Mouse (Mus musculus) hindbrain, embryonic 13.5 days (tissue): ENCODE measurements around the gene Zfp523. TPM values are rescaled to one million over a fixed set of nuclear protein-coding genes. Genes with fewer than 3 reads are reported as not detected.

Experiments
- ATAC-seq: fragments of 200-750 bp; cut with Nextera tagmentation; 2 replicates; pipeline ENCODE4 v1.8.0; 2017; ENCODE audit warnings: moderate TSS enrichment; ENCODE audit not compliant: low FRiP score
- H3K27ac ChIP-seq: fragments of 300-500 bp; sonication (generic); 2 replicates; pipeline ENCODE4 v1.5.1; 2015; ENCODE audit warnings: inconsistent platforms, mild to moderate bottlenecking, moderate library complexity
- H3K27me3 ChIP-seq: fragments of 300-500 bp; sonication (generic); 2 replicates; pipeline ENCODE4 v1.6.1; 2015; ENCODE audit warnings: mild to moderate bottlenecking, inconsistent platforms
- H3K36me3 ChIP-seq: fragments of 300-500 bp; sonication (generic); 2 replicates; pipeline ENCODE4 v1.6.1; 2015; ENCODE audit warnings: mild to moderate bottlenecking, inconsistent platforms
- H3K4me1 ChIP-seq: fragments of 300-500 bp; sonication (generic); replicated peaks from 2 replicates; pipeline ENCODE4 v1.6.1; 2015; ENCODE audit warnings: inconsistent platforms
- H3K4me2 ChIP-seq: fragments of 300-500 bp; sonication (generic); 2 replicates; pipeline ENCODE4 v1.6.1; 2015; ENCODE audit warnings: inconsistent platforms, mild to moderate bottlenecking, moderate library complexity
- H3K4me3 ChIP-seq: fragments of 300-500 bp; sonication (generic); 2 replicates; pipeline ENCODE4 v1.5.1; 2015; ENCODE audit warnings: mild to moderate bottlenecking, inconsistent platforms
- H3K9ac ChIP-seq: fragments of 300-500 bp; sonication (generic); 2 replicates; pipeline ENCODE4 v1.6.1; 2015; ENCODE audit warnings: mild to moderate bottlenecking, inconsistent platforms
- H3K9me3 ChIP-seq: fragments of 300-500 bp; sonication (generic); 2 replicates; pipeline ENCODE4 v1.6.1; 2016; ENCODE audit warnings: inconsistent platforms
- WGBS: fragments of 180-500 bp; shearing (Covaris S2); methylation state at CpG from one replicate; pipeline ENCODE4 v1.1.7; 2015; 5-methylcytosine and 5-hydroxymethylcytosine counted together
- polyA plus RNA-seq: library from polyadenylated mRNA; unstranded; fragments of >200 nt; fragmentation: Nextera tagmentation; extraction: Ambion mirVana; gene quantifications from 2 replicates; pipeline ENCODE4 v1.2.1, GENCODE M21; 2015

Zfp523 gene
- polyA plus RNA-seq, 1 experiment from 2014 or later = 40.2 TPM

DNA sequence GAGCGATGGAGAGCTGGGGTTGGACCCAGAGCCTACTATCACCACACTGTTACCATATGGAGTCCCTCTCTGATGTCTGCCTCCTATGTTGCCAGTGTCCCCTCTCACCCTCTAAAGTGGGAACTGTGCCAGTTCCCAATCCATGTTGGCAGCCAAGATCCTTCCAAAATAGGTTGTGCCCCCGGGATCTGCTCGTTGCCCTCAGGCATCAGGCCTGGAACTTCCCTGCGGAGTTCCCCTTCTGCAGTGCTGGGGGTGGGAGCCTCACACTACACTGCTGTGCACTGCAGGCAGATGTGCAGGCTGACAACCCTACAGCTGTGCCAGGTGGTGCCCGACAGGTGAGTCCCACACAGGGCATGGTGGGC lies 75.3 kb downstream of the Zfp523 start:
- Histone ChIP-seq H3K27me3 (no peaks in the 10 kb centered on the region), H3K27ac (no peak overlapping the region; the same call in none of the 2 replicates), H3K9ac (no peak overlapping the region), H3K36me3 (no peaks in the 10 kb centered on the region), H3K4me3 (no peak overlapping the region), H3K4me1 (peaks cover 50% of the 10 kb centered on the region), H3K9me3 (no peaks in the 10 kb centered on the region), H3K4me2 (no peak overlapping the region)
- no peak for ATAC-seq
- 82% methylated on average over 5 of the region's 5 CpGs for WGBS

DNA sequence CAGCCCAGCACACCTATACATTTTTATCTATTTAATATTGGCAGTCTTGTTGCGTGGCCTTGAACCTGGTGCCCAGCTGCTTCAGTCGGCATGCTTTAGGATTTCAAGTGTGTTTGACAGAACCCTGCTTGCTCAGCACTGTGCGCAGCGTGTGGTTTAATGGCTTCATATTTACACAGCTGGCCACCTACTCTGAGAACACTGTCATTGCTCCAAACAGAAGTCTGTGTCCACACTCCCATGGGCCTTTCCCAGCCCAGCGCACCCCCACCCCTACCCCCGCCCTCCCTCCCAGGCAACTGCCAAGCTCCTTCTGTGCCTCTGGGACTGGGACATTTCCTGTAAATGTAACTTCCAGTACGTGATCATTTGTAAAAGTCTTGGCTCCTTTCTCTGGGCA lies 76.3 kb downstream of the Zfp523 start:
- no peak for ATAC-seq
- H3K9ac ChIP-seq = no peak overlapping the region
- no peaks in the 10 kb centered on the region for H3K27me3 ChIP-seq
- peaks cover 49% of the 10 kb centered on the region for H3K4me1 ChIP-seq
- no peak overlapping the region for H3K27ac ChIP-seq
- 76% methylated on average over 7 of the region's 7 CpGs for WGBS
- no peaks in the 10 kb centered on the region for H3K36me3 ChIP-seq
- no peaks in the 10 kb centered on the region for H3K9me3 ChIP-seq
- H3K4me2 ChIP-seq = no peak overlapping the region
- H3K4me3 ChIP-seq = no peak overlapping the region

DNA sequence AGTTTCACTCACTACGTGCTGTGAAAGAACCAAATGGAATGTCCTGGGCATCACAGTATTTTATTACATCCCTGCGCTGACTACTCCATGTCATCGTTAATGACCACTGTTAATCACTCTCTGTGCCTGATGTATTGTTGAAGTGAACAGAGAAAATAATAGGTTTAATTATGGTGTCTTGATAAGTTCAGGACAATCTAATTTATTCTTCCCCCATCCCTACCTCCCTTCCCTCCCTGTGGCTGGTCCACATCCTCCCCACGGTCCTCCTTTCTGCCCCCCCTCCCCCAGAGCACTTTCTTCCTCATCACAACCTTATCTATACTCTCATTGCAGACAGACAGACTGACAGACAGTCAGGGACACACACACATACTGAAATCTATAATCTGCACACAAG lies 77.9 kb downstream of the Zfp523 start:
- 54% methylated on average over 4 of the region's 4 CpGs for whole genome bisulfite sequencing
- Histone ChIP-seq H3K9ac (no peak overlapping the region), H3K27ac (peak overlapping the region; percentile 80), H3K9me3 (no peaks in the 10 kb centered on the region), H3K27me3 (no peaks in the 10 kb centered on the region), H3K4me1 (peaks cover 43% of the 10 kb centered on the region), H3K4me3 (no peak overlapping the region), H3K36me3 (no peaks in the 10 kb centered on the region), H3K4me2 (no peak overlapping the region)
- peak; percentile 54; the same call in 1 of the 2 replicates for ATAC-seq

Other genes starting within 250 kb of the Zfp523 start
- 1.4 and 1.7 TPM in 2 replicates for gene Tcp11, start 96.5 kb upstream of the Zfp523 start, polyA plus RNA-seq
- 5.1 and 5.7 TPM in 2 replicates for gene Scube3, start 35.0 kb upstream of the Zfp523 start, polyA plus RNA-seq
- 5.8 and 6.6 TPM in 2 replicates for gene Def6, start 30.6 kb downstream of the Zfp523 start, polyA plus RNA-seq
- 1.5 and 2.1 TPM in 2 replicates for gene Ppard, start 55.6 kb downstream of the Zfp523 start, polyA plus RNA-seq
- gene Fance, start 136.4 kb downstream of the Zfp523 start, polyA plus RNA-seq = 21.9 and 24.2 TPM in 2 replicates
- gene Rpl10a, start 151.3 kb downstream of the Zfp523 start, polyA plus RNA-seq = 336 and 366 TPM in 2 replicates
- gene Tead3, start 173.7 kb downstream of the Zfp523 start, polyA plus RNA-seq = 1.8 and 2.0 TPM in 2 replicates
- gene Tulp1, start 188.1 kb downstream of the Zfp523 start, polyA plus RNA-seq = 2.1 and 2.2 TPM in 2 replicates